Mouse (Mus musculus): ENCODE data around the gene Olfml2a. TPM values are rescaled to one million over a fixed set of nuclear protein-coding genes. Genes with fewer than 3 reads are reported as not detected.

Olfml2a gene
- polyA plus RNA-seq, 1 experiment from 2014 or later, result 18.7 TPM

DNA sequence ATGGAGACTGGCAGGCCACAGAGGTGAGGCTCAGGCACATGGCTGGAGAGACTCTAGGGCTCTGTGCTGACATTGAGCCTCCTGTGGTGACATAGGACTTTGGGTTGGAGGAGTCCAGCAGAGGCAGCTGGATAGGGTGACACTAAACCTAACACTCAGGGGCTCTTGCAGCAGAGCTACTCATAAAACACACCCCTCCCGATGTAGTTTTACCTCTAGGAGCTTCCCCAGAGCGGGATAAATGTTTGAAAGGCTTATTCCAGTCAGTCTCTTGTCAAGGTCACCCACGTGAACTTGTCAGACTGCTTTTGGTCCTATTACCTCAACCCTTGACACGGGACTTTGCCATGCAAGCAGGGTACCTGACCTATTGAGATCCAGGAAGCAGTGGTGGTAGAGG lies 67.6 kb downstream of the Olfml2a start:
- DNase-seq (ENCODE audit: low spot score), result no peak
- H3K27ac ChIP-seq (replicated peaks; ENCODE audit: low read depth, low read length), result no peak overlapping the region
- no peaks in the 10 kb centered on the region for H3K27me3 ChIP-seq (replicated peaks; ENCODE audit: control insufficient read depth, insufficient read depth, low read length)
- peaks cover 51% of the 10 kb centered on the region for H3K36me3 ChIP-seq (ENCODE audit: control insufficient read depth, insufficient read depth, low read length)
- no peaks in the 10 kb centered on the region for H3K9me3 ChIP-seq (ENCODE audit: control insufficient read depth, low read length)
- no peak overlapping the region for H3K4me3 ChIP-seq (ENCODE audit: low read depth, low read length)
- 52% methylated on average over 4 of the region's 4 CpGs for WGBS
- H3K9ac ChIP-seq (ENCODE audit: low read depth, low read length), result no peak overlapping the region
- ATAC-seq (ENCODE audit: low read depth), result no peak
- H3K4me2 ChIP-seq (ENCODE audit: low read depth, low read length), result no peak overlapping the region
- H3K4me1 ChIP-seq (ENCODE audit: control insufficient read depth, insufficient read depth, low read length), result peaks cover 16% of the 10 kb centered on the region

GRCm38 (mm10) chr2:38999910-39000586 lies 68.3 kb downstream of the Olfml2a start:
- 64% methylated on average over 8 of the region's 8 CpGs for WGBS
- Histone ChIP-seq H3K27ac (replicated peaks; ENCODE audit: low read depth, low read length) (no peak overlapping the region), H3K4me3 (ENCODE audit: low read depth, low read length) (no peak overlapping the region), H3K4me2 (ENCODE audit: low read depth, low read length) (no peak overlapping the region), H3K9me3 (ENCODE audit: control insufficient read depth, low read length) (no peaks in the 10 kb centered on the region), H3K27me3 (replicated peaks; ENCODE audit: control insufficient read depth, insufficient read depth, low read length) (no peaks in the 10 kb centered on the region), H3K9ac (ENCODE audit: low read depth, low read length) (no peak overlapping the region), H3K4me1 (ENCODE audit: control insufficient read depth, insufficient read depth, low read length) (peaks cover 16% of the 10 kb centered on the region), H3K36me3 (ENCODE audit: control insufficient read depth, insufficient read depth, low read length) (peaks cover 51% of the 10 kb centered on the region)
- no peak for DNase-seq (ENCODE audit: low spot score)
- no peak for ATAC-seq (ENCODE audit: low read depth)

DNA sequence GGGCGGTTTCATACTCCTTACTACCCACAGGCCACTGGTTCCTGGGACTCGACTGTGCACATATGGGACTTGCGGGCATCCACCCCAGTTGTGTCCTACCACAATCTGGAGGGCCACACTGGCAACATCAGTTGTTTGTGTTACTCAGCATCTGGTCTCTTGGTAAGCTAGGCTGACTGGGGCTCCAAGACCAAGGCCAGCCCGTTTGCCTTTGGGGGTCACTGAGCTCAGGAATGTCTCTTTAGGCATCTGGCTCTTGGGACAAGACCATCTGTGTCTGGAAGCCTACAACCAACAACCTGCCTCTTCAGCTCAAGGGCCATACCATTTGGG lies 68.8 kb downstream of the Olfml2a start:
- no peaks in the 10 kb centered on the region for H3K9me3 ChIP-seq (ENCODE audit: control insufficient read depth, low read length)
- peaks cover 16% of the 10 kb centered on the region for H3K4me1 ChIP-seq (ENCODE audit: control insufficient read depth, insufficient read depth, low read length)
- no peak overlapping the region for H3K27ac ChIP-seq (replicated peaks; ENCODE audit: low read depth, low read length)
- WGBS, result 81% methylated on average over 4 of the region's 4 CpGs
- no peaks in the 10 kb centered on the region for H3K27me3 ChIP-seq (replicated peaks; ENCODE audit: control insufficient read depth, insufficient read depth, low read length)
- H3K4me2 ChIP-seq (ENCODE audit: low read depth, low read length), result no peak overlapping the region
- H3K4me3 ChIP-seq (ENCODE audit: low read depth, low read length), result no peak overlapping the region
- peaks cover 51% of the 10 kb centered on the region for H3K36me3 ChIP-seq (ENCODE audit: control insufficient read depth, insufficient read depth, low read length)
- no peak for DNase-seq (ENCODE audit: low spot score)
- H3K9ac ChIP-seq (ENCODE audit: low read depth, low read length), result no peak overlapping the region
- no peak for ATAC-seq (ENCODE audit: low read depth)

DNA sequence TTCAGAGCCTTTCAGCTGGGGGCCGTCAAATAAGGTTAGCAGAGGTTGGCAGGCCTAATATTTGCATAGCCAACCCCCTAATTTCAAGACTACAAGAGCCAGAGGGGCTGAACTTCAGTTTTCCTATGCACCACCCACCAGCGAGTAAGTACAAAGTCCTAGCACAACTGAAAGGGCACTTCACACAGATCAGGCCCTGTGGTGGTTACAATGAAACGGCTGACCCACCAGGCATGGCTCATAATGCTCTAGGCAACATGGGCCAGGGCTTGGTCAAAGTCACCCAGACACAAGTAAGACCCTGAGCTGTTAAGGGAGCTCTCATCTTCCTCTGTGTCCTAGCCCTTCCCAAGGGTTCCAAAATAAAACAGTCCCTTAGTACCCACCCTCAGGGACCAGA lies 70.1 kb downstream of the Olfml2a start:
- H3K27me3 ChIP-seq (replicated peaks; ENCODE audit: control insufficient read depth, insufficient read depth, low read length), result no peaks in the 10 kb centered on the region
- no peaks in the 10 kb centered on the region for H3K9me3 ChIP-seq (ENCODE audit: control insufficient read depth, low read length)
- DNase-seq (ENCODE audit: low spot score) (no peak), ATAC-seq (ENCODE audit: low read depth) (no peak)
- no peak overlapping the region for H3K4me2 ChIP-seq (ENCODE audit: low read depth, low read length)
- H3K36me3 ChIP-seq (ENCODE audit: control insufficient read depth, insufficient read depth, low read length), result peaks cover 51% of the 10 kb centered on the region
- whole genome bisulfite sequencing, result 77% methylated on average over 3 of the region's 3 CpGs
- H3K4me3 ChIP-seq (ENCODE audit: low read depth, low read length), result no peak overlapping the region
- peaks cover 23% of the 10 kb centered on the region for H3K4me1 ChIP-seq (ENCODE audit: control insufficient read depth, insufficient read depth, low read length)
- H3K27ac ChIP-seq (replicated peaks; ENCODE audit: low read depth, low read length), result no peak overlapping the region
- H3K9ac ChIP-seq (ENCODE audit: low read depth, low read length), result no peak overlapping the region

DNA sequence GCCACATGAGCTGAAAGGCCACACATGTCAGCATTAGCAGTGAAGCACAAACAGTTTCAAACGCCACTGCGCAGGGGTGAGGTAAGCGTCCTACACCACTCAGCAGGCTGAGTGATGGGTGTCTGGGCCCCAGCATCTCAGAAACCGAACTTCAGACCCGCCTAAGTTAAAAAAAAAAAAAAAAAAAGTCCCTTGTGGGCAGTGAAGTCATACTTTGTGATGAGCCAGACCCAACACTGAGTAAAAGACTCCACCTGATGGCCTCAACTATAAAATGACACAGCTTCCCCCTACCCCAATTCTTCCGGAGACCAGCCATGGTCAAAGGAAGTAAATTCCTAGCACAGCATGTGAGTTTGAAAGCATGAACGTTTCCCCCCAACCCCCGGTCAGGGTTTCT lies 71.3 kb downstream of the Olfml2a start:
- H3K27ac ChIP-seq (replicated peaks; ENCODE audit: low read depth, low read length), result no peak overlapping the region
- H3K36me3 ChIP-seq (ENCODE audit: control insufficient read depth, insufficient read depth, low read length), result peaks cover 51% of the 10 kb centered on the region
- ATAC-seq (ENCODE audit: low read depth) (no peak), DNase-seq (ENCODE audit: low spot score) (no peak)
- H3K9ac ChIP-seq (ENCODE audit: low read depth, low read length), result peak overlapping the region; percentile 90
- H3K27me3 ChIP-seq (replicated peaks; ENCODE audit: control insufficient read depth, insufficient read depth, low read length), result no peaks in the 10 kb centered on the region
- peak overlapping the region; percentile 92 for H3K4me2 ChIP-seq (ENCODE audit: low read depth, low read length)
- 54% methylated on average over 8 of the region's 8 CpGs for WGBS
- H3K4me3 ChIP-seq (ENCODE audit: low read depth, low read length), result peak overlapping the region; percentile 72
- H3K9me3 ChIP-seq (ENCODE audit: control insufficient read depth, low read length), result no peaks in the 10 kb centered on the region
- peaks cover 21% of the 10 kb centered on the region for H3K4me1 ChIP-seq (ENCODE audit: control insufficient read depth, insufficient read depth, low read length)

GRCm38 (mm10) chr2:39003512-39003911 lies 71.7 kb downstream of the Olfml2a start:
- no peak for ATAC-seq (ENCODE audit: low read depth)
- WGBS, result 66% methylated on average over 5 of the region's 5 CpGs
- H3K4me2 ChIP-seq (ENCODE audit: low read depth, low read length), result peak overlapping the region; percentile 92
- H3K9ac ChIP-seq (ENCODE audit: low read depth, low read length), result peak overlapping the region; percentile 90
- H3K4me3 ChIP-seq (ENCODE audit: low read depth, low read length), result peak overlapping the region; percentile 72
- H3K27me3 ChIP-seq (replicated peaks; ENCODE audit: control insufficient read depth, insufficient read depth, low read length), result no peaks in the 10 kb centered on the region
- peaks cover 21% of the 10 kb centered on the region for H3K4me1 ChIP-seq (ENCODE audit: control insufficient read depth, insufficient read depth, low read length)
- H3K27ac ChIP-seq (replicated peaks; ENCODE audit: low read depth, low read length), result no peak overlapping the region
- peaks cover 51% of the 10 kb centered on the region for H3K36me3 ChIP-seq (ENCODE audit: control insufficient read depth, insufficient read depth, low read length)
- DNase-seq (ENCODE audit: low spot score), result no peak
- H3K9me3 ChIP-seq (ENCODE audit: control insufficient read depth, low read length), result no peaks in the 10 kb centered on the region

- 0% methylated on average over 11 of the region's 11 CpGs for WGBS
- Histone ChIP-seq H3K4me1 (ENCODE audit: control insufficient read depth, insufficient read depth, low read length) (peaks cover 27% of the 10 kb centered on the region), H3K4me2 (ENCODE audit: low read depth, low read length) (peak overlapping the region; percentile 92), H3K27ac (replicated peaks; ENCODE audit: low read depth, low read length) (peak overlapping the region; percentile 88), H3K9ac (ENCODE audit: low read depth, low read length) (peak overlapping the region; percentile 90), H3K9me3 (ENCODE audit: control insufficient read depth, low read length) (no peaks in the 10 kb centered on the region), H3K36me3 (ENCODE audit: control insufficient read depth, insufficient read depth, low read length) (peaks cover 48% of the 10 kb centered on the region), H3K4me3 (ENCODE audit: low read depth, low read length) (peak overlapping the region; percentile 72), H3K27me3 (replicated peaks; ENCODE audit: control insufficient read depth, insufficient read depth, low read length) (no peaks in the 10 kb centered on the region)
- peak; percentile 36 for DNase-seq (ENCODE audit: low spot score)
- no peak for ATAC-seq (ENCODE audit: low read depth)
Measured at GRCm38 (mm10) chr2:39004372-39004771, 72.6 kb downstream of the Olfml2a start.

DNA sequence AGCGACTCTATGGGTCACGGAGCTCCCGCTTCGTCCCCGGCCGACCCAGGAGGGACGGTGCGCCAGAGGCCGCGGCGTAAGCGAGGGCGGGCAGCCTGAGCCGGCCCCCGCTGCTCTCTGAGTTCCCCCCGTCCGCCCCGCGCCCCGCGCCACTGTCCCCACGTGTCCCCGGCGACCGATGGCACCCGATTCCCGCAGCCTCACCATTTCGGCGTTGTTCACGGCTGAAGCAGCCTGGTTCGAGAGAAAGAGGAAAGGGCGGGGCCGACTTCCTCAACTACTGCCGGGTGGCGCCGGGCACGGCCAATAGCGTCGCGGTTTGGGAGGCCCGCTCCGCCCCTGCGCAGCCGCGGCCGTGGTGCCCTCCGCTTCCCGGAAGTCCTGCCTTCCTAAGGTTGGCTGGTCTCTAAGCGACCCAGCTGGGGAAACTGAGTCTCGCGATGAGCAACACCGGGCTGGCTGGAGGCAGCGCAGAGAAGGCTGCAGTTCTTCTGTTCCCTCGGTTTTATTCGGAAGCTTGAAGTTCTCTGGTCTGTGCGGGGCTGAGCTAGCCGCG lies 73.2 kb downstream of the Olfml2a start, which contains the start of gene Arpc5l:
Gene Arpc5l (plus strand): TSS at position 469 of the 556 bp plus-strand sequence.
- ATAC-seq (ENCODE audit: low read depth) (peak; percentile 90), DNase-seq (ENCODE audit: low spot score) (peak; percentile 97)
- WGBS, result 3% methylated on average over 44 of the region's 58 CpGs

DNA sequence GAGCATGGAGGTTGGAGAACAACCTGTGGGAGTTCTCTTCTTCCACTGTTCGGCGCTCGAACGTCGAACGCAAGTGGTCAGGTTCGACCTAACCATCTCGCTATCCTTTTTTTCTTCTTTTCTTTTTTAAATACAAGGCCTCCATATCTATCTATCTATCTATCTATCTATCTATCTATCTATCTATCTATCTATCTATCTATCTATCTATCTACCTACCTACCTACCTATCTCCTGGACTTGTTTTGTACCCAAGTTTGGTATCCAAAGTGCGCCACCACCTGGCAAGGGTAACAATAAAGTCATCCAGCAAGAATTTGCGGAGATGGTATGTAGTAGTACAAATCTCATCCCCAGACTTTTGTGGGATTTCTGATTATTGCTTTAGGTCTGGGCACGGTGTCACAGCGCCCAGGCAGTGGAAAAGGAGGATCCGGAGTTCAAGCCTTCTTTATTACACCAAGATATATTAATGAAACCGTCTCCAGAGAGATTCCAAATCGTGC lies 73.8 kb downstream of the Olfml2a start, which contains the start of gene Rpl35:
Gene Rpl35 (minus strand): TSS at position 51 of the 506 bp plus-strand sequence.
- peak; percentile 47 for DNase-seq (ENCODE audit: low spot score)
- H3K9me3 ChIP-seq (ENCODE audit: control insufficient read depth, low read length), result no peaks in the 10 kb centered on the region
- H3K4me1 ChIP-seq (ENCODE audit: control insufficient read depth, insufficient read depth, low read length), result peaks cover 31% of the 10 kb centered on the region
- H3K36me3 ChIP-seq (ENCODE audit: control insufficient read depth, insufficient read depth, low read length), result peaks cover 36% of the 10 kb centered on the region
- H3K27ac ChIP-seq (replicated peaks; ENCODE audit: low read depth, low read length), result peak within 1 kb of the TSS; percentile 88
- peak within 1 kb of the TSS; percentile 90 for H3K9ac ChIP-seq (ENCODE audit: low read depth, low read length)
- H3K27me3 ChIP-seq (replicated peaks; ENCODE audit: control insufficient read depth, insufficient read depth, low read length), result no peaks in the 10 kb centered on the region
- H3K4me2 ChIP-seq (ENCODE audit: low read depth, low read length), result peak within 1 kb of the TSS; percentile 92
- 13% methylated on average over 15 of the region's 15 CpGs for WGBS
- ATAC-seq (ENCODE audit: low read depth), result no peak
- peak within 1 kb of the TSS; percentile 72 for H3K4me3 ChIP-seq (ENCODE audit: low read depth, low read length)

More for the DNA sequence above, 73.2 kb downstream of the Olfml2a start, which contains the start of gene Arpc5l:
- Histone ChIP-seq H3K36me3 (ENCODE audit: control insufficient read depth, insufficient read depth, low read length) (peaks cover 42% of the 10 kb centered on the region), H3K27me3 (replicated peaks; ENCODE audit: control insufficient read depth, insufficient read depth, low read length) (no peaks in the 10 kb centered on the region), H3K4me2 (ENCODE audit: low read depth, low read length) (peak within 1 kb of the TSS; percentile 92), H3K27ac (replicated peaks; ENCODE audit: low read depth, low read length) (peak within 1 kb of the TSS; percentile 88), H3K4me3 (ENCODE audit: low read depth, low read length) (peak within 1 kb of the TSS; percentile 72), H3K9ac (ENCODE audit: low read depth, low read length) (peak within 1 kb of the TSS; percentile 90), H3K9me3 (ENCODE audit: control insufficient read depth, low read length) (no peaks in the 10 kb centered on the region), H3K4me1 (ENCODE audit: control insufficient read depth, insufficient read depth, low read length) (peaks cover 31% of the 10 kb centered on the region)
